Mouse (Mus musculus): ENCODE results near the gene Mtmr4.

DNA sequence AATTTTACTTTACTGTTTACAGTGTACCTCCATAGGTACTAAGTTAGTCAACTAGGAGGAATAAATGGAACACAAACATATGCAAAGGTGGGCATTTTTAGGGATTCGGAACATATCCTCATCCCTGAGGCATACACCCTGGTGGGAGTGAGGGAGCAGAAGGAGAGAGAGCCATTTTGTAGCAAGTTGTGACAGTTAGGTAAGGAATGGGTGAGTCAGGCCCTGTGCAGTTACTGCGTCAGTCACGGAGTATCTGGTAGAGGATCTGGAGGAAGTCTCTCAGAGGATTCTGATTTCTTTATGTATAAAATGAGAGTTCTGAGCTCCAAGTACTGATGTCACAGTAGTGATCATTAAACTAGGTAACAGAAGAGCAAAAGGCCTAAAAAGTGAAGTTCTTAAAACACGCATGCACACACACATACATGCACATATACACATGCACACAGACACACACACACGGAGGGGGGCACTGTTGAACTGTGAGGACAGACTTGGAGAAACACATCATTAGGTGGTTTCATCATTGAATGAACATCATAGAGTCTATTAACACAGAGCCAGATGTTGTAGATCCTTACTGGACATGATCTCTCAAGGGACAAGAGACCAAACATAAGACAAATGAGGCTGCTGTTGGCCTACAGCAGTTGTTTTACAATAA is 4.6 kb upstream of the Mtmr4 start:
- TF ChIP-seq CTCF (IDR thresholded peaks at IDR 0.05; ENCODE audit: extremely low read depth, insufficient read depth, insufficient read length, insufficient replicate concordance) (no peak), POLR2A (IDR thresholded peaks at IDR 0.05; ENCODE audit: low read depth, low read length) (no peak)
